Mouse (Mus musculus) thymus, postnatal 14 days (tissue): ENCODE measurements at regions not wholly inside any gene's neighbourhood (a gene's known extent, or its start where the extent isn't known, plus 50 kb on each side); places are given as distances from the start of the nearest gene placed in this dataset.
A peak's percentile ranks its signal among the peaks of the same experiment; 100 is the strongest.

Source experiments
- DNase-seq: peaks from one replicate; pipeline ENCODE4 v3.0.0; 2021

DNA sequence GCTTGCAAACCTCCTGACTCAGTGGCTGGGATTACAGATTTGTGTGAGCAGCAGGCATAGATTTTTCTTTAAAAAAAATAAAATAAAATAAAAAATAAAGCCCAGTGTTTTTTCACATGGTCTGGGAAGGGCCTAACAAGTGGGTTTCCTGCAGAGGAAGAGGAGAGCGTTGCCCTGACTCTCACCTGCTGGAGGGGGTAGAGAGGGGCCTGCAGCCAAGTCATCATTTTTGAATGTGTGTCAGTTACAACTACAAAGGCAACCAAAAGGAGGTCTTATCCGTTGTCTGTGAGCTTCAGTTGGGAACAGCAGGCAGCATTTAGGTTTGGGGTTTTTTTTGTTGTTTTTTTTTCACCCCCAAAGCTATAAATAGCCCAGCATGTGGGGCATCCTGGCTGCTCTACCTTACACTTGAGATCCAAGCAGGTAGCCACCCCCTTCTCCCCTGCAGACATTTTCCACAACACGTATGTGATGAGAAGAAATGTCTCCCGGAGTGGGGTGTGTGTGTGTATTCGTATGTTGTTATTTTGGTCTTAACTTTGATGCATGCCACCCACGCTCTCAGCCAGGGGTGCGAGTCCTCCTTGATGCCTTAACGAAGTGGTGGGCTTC lies 285.7 kb upstream of the 4930412O13Rik start:
- peak; percentile 83 for DNase-seq

DNA sequence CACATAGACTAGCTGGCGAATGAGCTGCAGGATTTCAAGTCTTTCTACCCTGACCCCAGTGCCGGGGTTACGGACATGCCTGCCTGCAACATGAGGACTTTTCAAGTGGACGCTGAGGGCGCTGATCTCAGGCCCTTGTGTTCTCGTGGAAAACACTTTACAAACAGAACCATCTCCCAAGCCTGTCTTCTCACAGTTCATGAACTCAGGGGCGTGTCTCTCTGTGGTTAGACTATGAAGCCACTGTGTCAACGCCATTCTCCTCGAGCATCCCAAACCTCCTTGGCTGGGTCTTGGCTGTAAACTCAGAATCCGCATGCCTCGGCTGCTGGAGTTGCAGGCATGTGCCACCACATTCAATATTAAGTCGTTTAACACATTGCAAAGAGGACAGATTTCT lies 284.9 kb upstream of the 4930412O13Rik start:
- DNase-seq = peak; percentile 57

DNA sequence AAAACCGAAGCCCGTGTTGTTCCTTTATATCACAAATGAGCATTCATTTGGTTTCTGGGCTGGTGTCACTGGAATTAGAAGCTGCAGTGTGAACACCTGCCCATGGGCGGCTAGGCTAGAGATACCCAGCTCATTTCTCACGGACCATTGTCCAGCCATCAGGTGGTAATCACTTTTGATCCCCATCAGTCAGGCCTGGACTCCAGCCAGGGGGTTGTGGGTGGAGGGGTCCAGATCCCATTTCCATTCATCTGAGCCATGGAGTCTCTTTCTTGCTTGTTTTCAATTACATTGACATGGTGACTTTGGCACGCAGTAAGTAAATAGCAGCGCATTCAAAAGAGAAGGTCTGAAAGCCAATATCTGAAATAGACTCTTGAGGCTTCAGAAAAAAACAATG lies 276.1 kb upstream of the 4930412O13Rik start:
- DNase-seq = no peak

DNA sequence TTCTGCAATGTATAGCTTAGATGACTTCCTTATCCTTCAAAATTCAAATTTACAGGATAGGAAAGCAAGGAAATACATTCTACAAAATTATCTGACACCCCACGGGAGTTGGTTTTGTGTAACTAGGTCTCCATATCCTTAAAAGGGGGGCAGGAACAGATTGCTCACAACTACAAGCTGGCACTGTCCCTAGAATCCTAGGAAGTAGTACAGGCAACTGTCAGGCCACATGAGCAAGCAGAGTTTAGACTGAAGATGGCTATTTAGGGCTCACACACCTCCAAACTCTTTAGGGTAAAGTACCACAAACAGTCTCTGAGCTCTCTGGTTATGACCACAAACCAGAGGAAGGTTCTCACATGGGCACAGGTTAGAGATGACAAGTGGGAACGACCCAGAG lies 273.5 kb upstream of the 4930412O13Rik start:
- DNase-seq = no peak

DNA sequence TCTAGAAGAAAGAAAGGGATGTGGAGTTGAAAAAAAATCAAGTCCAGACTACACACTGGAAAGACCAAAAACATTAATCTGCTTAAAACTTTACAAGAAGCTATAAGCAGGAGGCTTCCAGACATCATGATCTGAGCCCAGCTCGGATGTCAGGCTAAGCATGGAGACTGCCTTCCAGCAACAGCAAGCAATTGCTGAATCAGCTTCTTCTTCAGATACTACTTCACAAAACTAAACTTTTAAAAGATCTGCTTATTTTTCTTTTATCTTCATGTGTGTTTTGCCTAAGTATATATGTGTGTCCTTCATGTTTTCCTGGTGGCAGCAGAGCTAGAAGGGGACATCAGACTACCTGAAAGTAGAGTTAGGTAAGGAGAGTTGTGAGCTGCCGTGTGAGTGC lies 266.6 kb upstream of the 4930412O13Rik start:
- DNase-seq = no peak

DNA sequence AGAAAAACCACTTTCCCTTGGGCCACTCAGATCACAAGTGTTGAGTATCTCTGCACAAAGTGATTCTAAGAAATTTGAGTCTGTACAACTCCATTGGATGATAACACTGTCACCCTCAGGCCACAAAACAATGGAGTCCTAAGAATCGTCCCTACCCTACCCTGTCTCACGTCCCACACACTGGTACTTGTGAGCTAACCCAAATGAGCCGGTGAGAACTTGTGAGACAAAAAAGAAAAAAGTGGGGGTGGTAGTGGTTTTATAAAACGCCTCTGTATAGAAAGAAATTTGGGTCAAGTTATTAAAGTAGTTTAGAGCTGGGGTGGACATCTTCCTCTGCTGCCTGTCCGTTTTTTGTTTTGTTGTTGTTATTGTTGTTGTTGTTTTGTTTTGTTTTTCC lies 264.8 kb upstream of the 4930412O13Rik start:
- no peak for DNase-seq

DNA sequence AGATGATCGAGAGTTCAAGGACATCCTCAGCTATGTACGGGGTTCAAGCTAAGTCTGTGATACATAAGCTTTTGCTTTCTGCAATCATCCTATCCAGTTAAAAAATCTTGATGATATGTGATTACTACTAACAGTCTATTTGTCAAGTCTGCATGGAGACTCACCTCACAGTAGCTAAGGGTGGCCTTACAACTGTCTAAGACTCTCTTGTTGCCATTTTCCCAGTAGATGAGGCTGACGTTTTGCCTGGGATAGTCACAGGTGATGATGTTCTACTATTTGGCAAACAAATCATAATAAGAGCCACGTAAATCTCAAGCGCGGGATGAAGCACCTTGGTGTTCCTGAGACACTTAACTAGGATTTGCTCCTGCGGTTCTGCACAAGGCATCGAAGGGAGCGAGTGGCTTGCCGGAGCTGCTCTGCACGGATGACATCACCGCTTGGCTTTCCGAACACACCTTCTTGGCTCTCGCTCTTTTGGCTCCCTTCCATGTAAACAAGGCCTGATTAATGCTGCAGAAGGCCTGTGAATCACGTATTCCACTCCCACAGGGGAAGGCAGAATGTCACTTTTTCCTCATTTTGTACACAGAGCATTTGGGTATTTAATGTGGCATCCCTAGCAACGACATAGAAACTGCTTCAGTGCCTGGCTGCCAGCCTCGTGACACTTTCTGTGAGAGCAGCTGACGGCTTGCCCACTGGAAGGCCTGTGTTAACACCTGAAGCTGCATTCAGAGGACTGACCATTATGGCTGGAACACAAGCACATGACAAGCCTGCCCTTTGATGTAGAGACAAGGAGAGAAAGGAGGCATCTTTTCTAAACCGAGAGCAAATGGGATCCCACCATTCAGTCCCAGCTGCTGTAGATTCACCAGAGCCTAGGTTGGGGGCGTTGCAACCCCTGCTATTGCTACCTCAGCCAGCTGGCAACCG lies 260.5 kb upstream of the 4930412O13Rik start:
- DNase-seq = no peak

DNA sequence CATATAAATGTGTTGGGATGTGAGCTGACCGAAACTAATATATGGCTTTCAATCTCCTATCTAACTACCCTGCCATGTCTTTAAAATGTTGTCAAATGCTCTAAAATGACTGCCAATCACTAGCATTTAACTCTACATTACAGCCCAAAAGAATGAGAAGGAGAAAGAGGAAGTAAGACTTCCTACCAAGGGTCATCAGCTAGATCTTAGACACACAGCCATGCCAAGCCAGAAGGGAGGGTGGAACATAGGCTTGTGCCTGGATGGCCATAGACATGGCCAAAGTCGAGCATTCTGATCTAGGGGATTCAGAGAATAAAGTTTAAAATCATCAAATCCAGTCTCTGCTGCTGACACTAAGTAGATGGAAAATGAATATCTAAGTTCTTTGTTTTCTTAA lies 257.4 kb upstream of the 4930412O13Rik start:
- no peak for DNase-seq

DNA sequence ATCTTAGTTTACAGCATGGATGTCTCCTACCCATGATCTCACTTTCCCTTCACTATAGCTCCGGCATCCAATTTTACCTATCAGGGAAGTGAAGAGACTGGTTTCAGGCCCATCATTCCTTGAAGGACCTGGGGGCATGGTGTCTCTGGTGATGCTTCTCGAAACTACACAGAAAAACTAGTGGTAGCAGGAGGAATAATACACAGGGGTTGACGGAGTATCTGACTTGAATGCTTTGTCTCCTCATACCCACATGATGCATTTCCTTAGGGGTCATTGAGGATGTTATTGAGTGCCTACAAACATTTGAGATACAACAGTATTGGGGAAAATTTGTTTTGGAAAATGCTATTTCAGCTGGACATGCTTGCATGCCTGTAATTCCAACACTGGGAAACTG lies 253.0 kb upstream of the 4930412O13Rik start:
- DNase-seq = no peak

DNA sequence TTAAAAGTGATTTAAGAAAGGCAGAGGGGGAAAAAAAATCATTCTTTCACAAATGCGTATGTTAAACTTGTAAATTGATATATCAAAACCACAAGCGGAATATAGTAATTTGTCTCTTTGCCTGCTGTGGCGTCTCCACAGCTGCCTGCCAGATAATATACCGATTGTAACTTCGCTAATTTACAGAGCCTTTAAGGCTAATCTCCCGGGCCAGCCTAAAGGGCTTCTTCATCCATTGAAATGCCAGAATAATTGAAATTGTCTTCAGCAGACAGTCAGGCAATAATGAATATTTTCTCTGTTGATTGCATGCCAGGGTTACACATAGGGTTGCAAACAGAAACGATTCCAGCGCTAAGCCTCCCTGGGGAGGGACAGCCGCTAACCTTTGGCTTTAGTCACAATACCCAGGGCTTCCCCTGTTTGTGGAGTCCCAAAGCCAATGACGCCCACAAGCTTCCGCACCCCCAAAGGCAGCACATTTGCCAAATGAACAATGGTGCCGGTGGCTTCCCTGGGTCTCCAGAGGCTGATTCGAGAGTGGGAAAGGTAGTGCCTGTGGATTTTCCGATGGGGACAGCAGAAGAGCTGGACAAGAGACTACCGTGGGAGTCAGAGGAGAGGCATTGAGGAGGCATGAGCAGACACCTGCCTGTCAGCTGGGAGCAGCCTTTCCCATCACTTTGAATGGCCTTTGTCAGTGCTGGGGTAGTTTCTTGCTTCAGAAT lies 248.2 kb upstream of the 4930412O13Rik start:
- DNase-seq = no peak

DNA sequence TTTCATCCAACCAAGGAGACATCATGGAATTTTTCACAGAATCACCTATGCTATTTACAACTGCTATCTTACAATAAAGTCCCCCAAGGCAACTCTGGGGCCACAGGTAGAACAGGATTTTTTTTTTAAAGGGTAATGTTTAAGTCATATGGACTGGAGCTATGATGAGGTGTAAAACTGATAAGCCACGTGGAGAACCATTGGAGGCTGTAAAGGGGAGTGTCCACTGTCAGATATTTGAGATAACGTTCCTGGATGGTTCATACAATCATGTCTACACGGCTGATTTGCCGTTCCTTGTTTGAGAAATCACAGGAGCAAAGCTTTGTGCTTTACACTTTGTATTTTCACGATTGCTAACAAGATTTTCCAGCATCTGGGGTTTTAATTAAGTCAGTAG lies 241.8 kb upstream of the 4930412O13Rik start:
- DNase-seq = no peak

DNA sequence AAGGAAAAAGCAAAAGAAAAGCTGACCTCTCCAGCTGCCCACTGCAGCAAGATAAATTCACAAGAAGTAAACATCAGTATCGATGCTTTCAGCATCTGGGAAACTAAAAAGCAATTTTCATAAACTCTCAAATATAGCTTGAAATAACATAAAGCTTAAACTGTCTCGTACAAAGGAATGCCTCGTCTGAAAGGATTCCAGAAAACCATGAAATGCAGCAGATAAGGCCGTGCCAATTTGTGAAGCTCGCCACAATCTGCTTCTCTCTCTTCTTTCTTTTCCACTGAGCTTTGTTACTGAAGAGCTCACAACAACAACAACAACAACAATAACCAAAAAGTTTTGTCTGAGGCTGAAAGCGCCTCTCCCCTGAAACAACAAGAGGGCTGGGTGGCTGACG lies 239.4 kb upstream of the 4930412O13Rik start:
- DNase-seq = no peak

DNA sequence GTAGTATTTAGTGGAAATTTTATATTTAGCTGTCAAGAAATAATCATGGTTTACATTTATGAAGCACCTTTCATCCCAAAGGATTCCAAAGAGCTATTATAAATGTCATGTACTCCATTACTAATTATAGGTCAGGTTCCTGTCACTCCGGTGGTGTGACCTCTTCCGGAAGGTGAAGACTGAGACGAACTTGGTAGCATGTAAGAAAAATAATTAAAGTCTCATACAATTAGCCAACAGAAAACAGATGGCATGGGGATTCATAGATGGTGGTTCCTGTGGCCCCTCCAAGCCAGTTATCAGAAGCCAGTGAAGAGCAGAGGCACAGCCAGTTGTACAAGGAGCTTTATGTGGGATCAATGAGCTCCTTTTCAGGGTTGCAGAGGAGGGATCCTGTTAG lies 238.6 kb upstream of the 4930412O13Rik start:
- DNase-seq = no peak

DNA sequence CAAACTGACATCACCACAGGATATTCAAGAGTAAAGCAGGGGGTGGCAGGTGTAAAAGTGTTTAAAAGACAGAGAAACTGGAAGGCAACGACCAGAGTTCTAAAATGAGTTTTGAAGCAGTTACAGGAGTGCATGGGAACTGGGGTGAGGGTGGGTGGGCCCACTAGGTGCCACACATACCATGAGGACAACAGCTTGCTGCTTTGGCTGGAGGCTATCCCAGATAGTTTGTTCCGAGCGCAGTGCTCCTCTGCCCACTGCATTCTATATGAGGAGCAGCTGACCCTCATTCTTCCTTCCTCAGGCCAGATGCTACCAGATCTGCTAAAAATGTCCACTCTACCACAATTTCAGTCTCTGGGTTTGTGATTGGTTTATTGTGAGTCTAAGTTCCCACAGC lies 234.6 kb upstream of the 4930412O13Rik start:
- DNase-seq = no peak

DNA sequence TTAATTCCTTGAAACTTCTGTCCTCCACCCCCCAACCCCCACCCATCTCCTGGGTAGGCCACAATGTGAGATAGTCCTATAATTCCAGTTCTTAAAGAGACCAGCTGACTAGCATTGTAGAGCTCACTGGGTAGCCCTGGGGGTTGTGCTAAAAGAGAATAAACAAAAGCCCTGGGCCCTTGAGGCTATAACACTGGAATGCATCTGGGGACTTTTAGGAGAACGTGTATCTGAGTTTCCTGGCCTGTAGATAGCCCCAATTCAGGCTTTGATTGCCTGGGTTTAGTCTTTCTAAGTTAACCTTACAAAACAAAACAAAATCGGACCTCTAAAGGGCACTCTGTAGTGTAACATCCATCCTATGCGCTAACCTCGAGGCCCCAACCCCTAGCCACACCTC lies 234.1 kb upstream of the 4930412O13Rik start:
- DNase-seq = no peak

DNA sequence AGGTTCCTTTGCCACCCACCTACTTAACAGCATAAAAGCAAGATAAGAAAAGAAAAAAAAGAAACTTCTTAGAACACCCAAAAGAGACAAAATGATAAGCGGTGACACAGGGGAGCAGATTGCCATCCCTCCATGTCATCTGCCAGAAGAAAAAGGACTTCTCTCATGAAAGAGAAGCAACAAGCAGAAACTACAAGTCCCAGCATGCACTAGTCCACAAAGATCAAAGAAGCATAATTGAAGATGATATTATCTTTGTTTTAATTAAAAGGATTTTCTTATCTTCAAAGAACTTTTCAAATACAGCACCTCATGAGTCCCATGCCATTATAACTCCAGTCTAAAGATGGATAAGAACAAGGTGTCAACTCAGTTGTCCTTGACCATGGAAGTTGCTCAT lies 231.0 kb upstream of the 4930412O13Rik start:
- DNase-seq = no peak

DNA sequence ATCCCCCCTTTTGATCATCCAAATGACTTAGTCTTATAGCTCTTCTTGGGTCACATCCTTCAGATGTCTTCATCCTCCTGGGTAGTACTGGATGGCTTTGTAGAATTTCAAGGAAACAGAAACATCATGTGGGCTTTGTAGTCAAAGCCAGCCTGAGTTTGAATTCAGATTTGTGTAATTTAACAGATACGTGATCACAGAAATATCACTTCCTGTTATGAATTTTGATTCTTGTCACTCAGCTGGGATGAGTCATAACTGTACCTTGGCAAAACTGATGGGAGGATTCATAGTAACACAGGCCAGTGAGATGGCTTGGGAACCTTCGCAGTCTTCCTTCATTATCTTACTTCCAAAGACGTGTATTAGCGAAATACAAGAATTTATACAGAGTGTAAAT lies 222.2 kb upstream of the 4930412O13Rik start:
- no peak for DNase-seq

DNA sequence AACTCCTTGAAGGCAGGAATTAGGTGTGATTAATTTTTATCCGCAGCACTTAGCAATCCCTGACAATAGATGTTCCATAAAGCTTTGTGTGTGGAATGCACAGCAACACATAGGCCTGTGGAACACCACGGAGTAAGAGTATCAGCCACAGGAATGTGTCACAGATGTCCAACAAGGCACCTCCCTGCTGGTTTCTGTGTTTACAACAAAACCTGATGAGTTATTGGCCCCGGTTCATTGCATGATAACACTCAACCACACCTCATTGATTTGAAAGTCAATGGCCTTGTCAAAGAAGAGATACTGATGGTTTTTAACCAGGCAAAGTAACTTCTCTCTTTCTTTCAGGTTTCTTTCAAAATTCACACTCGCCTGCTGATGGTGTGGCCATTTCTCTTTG lies 211.4 kb upstream of the 4930412O13Rik start:
- DNase-seq = no peak

DNA sequence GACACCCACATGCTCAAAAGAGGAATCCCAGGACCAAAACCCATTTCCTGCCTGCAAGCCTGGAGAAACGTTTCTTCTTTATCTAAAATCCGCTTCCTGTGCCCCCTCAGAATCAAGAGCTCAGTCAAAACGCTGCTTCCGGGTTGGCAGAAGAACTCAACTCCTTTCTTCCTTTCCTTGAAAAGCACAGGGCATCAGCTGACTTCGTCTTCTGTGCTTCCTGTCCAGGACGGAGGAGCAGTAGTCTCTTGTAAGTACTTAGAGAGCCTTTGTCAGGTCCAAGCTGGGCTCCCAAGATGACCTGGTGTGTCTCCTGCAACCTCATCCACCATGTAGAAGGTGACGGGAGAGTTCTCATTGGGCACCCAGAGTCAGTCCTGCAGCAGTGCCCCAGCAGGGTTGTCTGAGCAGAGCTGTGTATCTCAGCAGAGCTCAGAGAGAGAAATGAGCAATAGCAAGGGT lies 199.3 kb upstream of the 4930412O13Rik start:
- DNase-seq = peak; percentile 74

DNA sequence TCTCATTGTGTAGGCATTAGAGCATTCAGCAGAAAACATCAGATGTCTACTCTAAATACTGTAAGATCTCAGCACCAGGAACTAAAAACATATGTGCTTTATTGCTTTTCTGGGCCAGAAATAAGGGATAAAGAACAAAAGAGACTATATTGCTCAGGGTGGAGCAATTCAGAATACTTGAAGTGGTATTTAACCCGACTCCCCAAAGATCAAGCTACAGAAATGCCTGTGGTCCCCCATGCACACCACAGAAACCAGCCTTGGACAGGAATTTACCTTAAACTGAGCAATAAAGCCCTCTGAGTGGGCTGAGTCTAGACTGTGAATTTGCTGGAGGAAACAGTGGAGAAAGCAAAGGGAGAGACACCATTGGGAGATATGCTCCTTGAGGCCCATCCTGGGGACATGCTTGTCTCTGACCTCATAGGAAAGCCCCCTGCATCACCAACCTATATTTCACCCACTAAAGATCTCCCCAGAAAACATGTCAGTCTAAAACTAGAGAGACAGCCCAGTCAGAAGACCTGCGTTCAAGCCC lies 197.3 kb upstream of the 4930412O13Rik start:
- DNase-seq = no peak

DNA sequence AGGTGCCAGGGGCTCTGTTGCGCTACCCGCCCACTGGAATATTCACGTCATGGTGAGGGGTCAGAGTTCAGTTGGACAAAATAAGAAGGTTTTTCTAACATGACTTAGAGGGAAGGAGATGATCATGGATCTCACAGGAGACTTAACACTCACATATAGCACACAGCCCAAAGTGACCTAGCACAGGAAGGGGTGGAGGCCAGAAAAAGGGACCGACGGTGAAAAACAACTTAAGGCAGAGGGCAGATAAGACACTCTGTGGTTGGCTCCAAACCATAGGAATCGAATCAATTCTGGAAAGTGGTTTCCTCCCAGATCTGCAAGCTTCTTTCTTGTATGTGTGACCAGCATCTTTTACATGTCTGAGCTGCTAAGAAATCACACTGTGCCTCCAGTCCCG lies 192.9 kb upstream of the 4930412O13Rik start:
- no peak for DNase-seq

DNA sequence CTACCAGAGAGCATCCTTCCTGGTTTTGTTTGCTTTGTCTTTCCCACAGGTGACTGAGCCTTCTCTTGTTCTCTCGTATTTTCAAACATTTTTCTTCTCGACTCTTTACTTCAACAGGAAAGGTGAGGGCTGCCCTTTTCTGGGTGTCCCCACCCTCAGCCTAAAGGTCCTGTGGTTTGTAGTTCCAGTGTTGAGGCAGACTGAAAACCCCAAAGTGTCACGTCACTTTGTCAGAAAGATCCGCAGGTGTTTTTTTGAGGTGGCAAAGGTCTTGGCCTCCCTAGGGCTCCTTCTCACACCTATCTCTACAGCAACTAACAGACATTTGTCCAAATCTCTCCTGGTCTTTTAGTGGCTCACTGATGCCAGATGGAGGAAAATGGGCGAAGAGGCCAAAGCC lies 191.5 kb upstream of the 4930412O13Rik start:
- DNase-seq = peak; percentile 55

DNA sequence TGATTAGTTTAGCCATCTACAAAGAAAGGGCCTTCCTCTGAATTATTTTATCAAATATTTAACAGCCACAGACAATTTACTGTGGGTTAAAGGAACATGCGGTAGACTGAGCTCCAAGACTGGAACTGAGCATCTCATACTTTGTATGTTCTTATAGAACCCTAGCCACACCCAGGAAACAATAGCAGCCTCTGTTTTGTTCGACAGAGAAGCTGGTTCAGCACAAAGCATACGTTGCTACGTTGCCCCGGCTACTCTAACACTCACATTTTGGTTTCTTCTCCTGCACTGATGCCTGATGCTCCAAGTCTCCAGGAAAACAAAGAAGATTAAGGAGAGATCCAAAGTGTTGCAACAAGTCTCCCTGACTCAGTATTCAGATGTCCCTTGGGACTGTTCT lies 189.5 kb upstream of the 4930412O13Rik start:
- peak; percentile 36 for DNase-seq
